Mouse (Mus musculus) midbrain, embryonic 11.5 days (tissue): ENCODE measurements around the gene Ralgapa1. TPM values are rescaled to one million over a fixed set of nuclear protein-coding genes. Genes with fewer than 3 reads are reported as not detected.
"Not testable (repeated sequence)": the region's sequence is repeated elsewhere in the genome, so short reads cannot be mapped to it uniquely, and the experiment has no call there.

Source experiments
- ATAC-seq: fragments of 200-750 bp; cut with Nextera tagmentation; 2 replicates; pipeline ENCODE4 v1.8.0; 2017; ENCODE audit warnings: moderate TSS enrichment, moderate library complexity; ENCODE audit not compliant: low FRiP score
- DNase-seq: peaks from one replicate; pipeline ENCODE4 v3.0.0; 2015; ENCODE audit warnings: low spot score; ENCODE audit errors: missing footprints
- H3K27ac ChIP-seq: fragments of 300-500 bp; sonication (generic); 2 replicates; pipeline ENCODE4 v1.5.1; 2014; ENCODE audit warnings: low read depth, low read length
- H3K27me3 ChIP-seq: fragments of 300-500 bp; sonication (generic); 2 replicates; pipeline ENCODE4 v1.6.1; 2014; ENCODE audit warnings: mild to moderate bottlenecking, low read length, moderate library complexity, mixed read lengths; ENCODE audit not compliant: control insufficient read depth, insufficient read depth
- H3K36me3 ChIP-seq: fragments of 300-500 bp; sonication (generic); 2 replicates; pipeline ENCODE4 v1.6.1; 2014; ENCODE audit warnings: mild to moderate bottlenecking, low read length, moderate library complexity, mixed read lengths; ENCODE audit not compliant: control insufficient read depth, insufficient read depth
- H3K4me1 ChIP-seq: fragments of 300-500 bp; sonication (generic); 2 replicates; pipeline ENCODE4 v1.6.1; 2014; ENCODE audit warnings: low read length; ENCODE audit not compliant: control insufficient read depth, insufficient read depth
- H3K4me2 ChIP-seq: fragments of 300-500 bp; sonication (generic); 2 replicates; pipeline ENCODE4 v1.6.1; 2014; ENCODE audit warnings: mild to moderate bottlenecking, moderate library complexity
- H3K4me3 ChIP-seq: fragments of 300-500 bp; sonication (generic); 2 replicates; pipeline ENCODE4 v1.5.1; 2014; ENCODE audit warnings: low read depth, low read length
- H3K9ac ChIP-seq: fragments of 300-500 bp; sonication (generic); 2 replicates; pipeline ENCODE4 v1.6.1; 2014; ENCODE audit warnings: low read length
- H3K9me3 ChIP-seq: fragments of 300-500 bp; sonication (generic); 2 replicates; pipeline ENCODE4 v1.6.1; 2016; ENCODE audit warnings: low read length; ENCODE audit not compliant: control insufficient read depth
- WGBS: fragments of 180-500 bp; shearing (Covaris S2); extraction: QIAGEN DNeasy Blood & Tissue Kit; methylation state at CpG from one replicate; pipeline ENCODE4 v1.1.7; 2014; 5-methylcytosine and 5-hydroxymethylcytosine counted together
- polyA plus RNA-seq: library from polyadenylated mRNA; unstranded; fragments of >200 nt; fragmentation: Nextera tagmentation; extraction: Ambion mirVana; gene quantifications from 2 replicates; pipeline ENCODE4 v1.2.1, GENCODE M21; 2014

The Ralgapa1 gene
- polyA plus RNA-seq, 1 experiment from 2014 or later, result 19.1 TPM

GRCm38 (mm10) chr12:55598887-55599561, 221.9 kb downstream of the Ralgapa1 start, which contains the start of gene Insm2:
Insm2 (plus strand) TSS chr12:55599427.
- H3K4me3 ChIP-seq, result peak within 1 kb of the TSS; percentile 46
- H3K36me3 ChIP-seq, result no peaks in the 10 kb centered on the region
- peaks cover 20% of the 10 kb centered on the region for H3K4me1 ChIP-seq
- peak within 1 kb of the TSS; percentile 83 for H3K4me2 ChIP-seq
- peak; percentile 93 for DNase-seq
- under 1% methylated on average over 64 of the region's 77 CpGs for WGBS
- no peak within 1 kb of the TSS for H3K27ac ChIP-seq
- peak within 1 kb of the TSS; percentile 22; the same call in 1 of the 2 replicates for H3K9ac ChIP-seq
- peak; percentile 86 for ATAC-seq
- H3K9me3 ChIP-seq, result no peaks in the 10 kb centered on the region
- H3K27me3 ChIP-seq, result peaks cover 49% of the 10 kb centered on the region

GRCm38 (mm10) chr12:55598537-55598886, 222.5 kb downstream of the Ralgapa1 start:
- Histone ChIP-seq H3K4me3 (peak overlapping the region; percentile 46), H3K27ac (no peak overlapping the region), H3K27me3 (peaks cover 49% of the 10 kb centered on the region), H3K4me1 (peaks cover 20% of the 10 kb centered on the region), H3K4me2 (peak overlapping the region; percentile 83), H3K9ac (peak overlapping the region; percentile 22; the same call in 1 of the 2 replicates), H3K36me3 (no peaks in the 10 kb centered on the region), H3K9me3 (no peaks in the 10 kb centered on the region)
- WGBS, result 4% methylated on average over 7 of the region's 7 CpGs
- ATAC-seq, result no peak
- DNase-seq, result peak; percentile 85

GRCm38 (mm10) chr12:55586936-55587335, 234.0 kb downstream of the Ralgapa1 start:
- not testable (repeated sequence) for H3K4me1 ChIP-seq, H3K27ac ChIP-seq, H3K9me3 ChIP-seq, H3K9ac ChIP-seq, H3K4me3 ChIP-seq, H3K36me3 ChIP-seq, H3K4me2 ChIP-seq, DNase-seq, ATAC-seq, H3K27me3 ChIP-seq
- 44% methylated on average over 9 of the region's 9 CpGs for WGBS

- no peak overlapping the region for H3K9ac ChIP-seq
- no peaks in the 10 kb centered on the region for H3K9me3 ChIP-seq
- H3K4me2 ChIP-seq, result 0 out of 2 replicates have a peak overlapping the region, but pooled peaks have one; percentile 3
- 5% methylated on average over 6 of the region's 6 CpGs for WGBS
- H3K27ac ChIP-seq, result no peak overlapping the region
- H3K36me3 ChIP-seq, result no peaks in the 10 kb centered on the region
- DNase-seq (no peak), ATAC-seq (peak; percentile 88)
- no peak overlapping the region for H3K4me3 ChIP-seq
- H3K4me1 ChIP-seq, result peaks cover 3% of the 10 kb centered on the region
- no peaks in the 10 kb centered on the region for H3K27me3 ChIP-seq
Observed at GRCm38 (mm10) chr12:55573794-55574193, 247.2 kb downstream of the Ralgapa1 start.

- H3K36me3 ChIP-seq, result no peaks in the 10 kb centered on the region
- DNase-seq, result no peak
- no peak for ATAC-seq
- no peaks in the 10 kb centered on the region for H3K9me3 ChIP-seq
- H3K27ac ChIP-seq, result no peak overlapping the region
- peaks cover 3% of the 10 kb centered on the region for H3K4me1 ChIP-seq
- no peaks in the 10 kb centered on the region for H3K27me3 ChIP-seq
- no peak overlapping the region for H3K4me2 ChIP-seq
- no peak overlapping the region for H3K9ac ChIP-seq
- H3K4me3 ChIP-seq, result no peak overlapping the region
Observed at GRCm38 (mm10) chr12:55573089-55573488, 247.9 kb downstream of the Ralgapa1 start.

GRCm38 (mm10) chr12:55571661-55572060, 249.3 kb downstream of the Ralgapa1 start:
- H3K36me3 ChIP-seq, result no peaks in the 10 kb centered on the region
- no peak overlapping the region for H3K9ac ChIP-seq
- peaks cover 3% of the 10 kb centered on the region for H3K4me1 ChIP-seq
- H3K27me3 ChIP-seq, result no peaks in the 10 kb centered on the region
- ATAC-seq, result no peak
- WGBS, result 85% methylated on average over 10 of the region's 10 CpGs
- DNase-seq, result no peak
- no peak overlapping the region for H3K4me2 ChIP-seq
- H3K27ac ChIP-seq, result no peak overlapping the region
- no peak overlapping the region for H3K4me3 ChIP-seq
- H3K9me3 ChIP-seq, result no peaks in the 10 kb centered on the region

- Histone ChIP-seq H3K4me2 (no peak overlapping the region), H3K9me3 (no peaks in the 10 kb centered on the region), H3K4me3 (no peak overlapping the region), H3K9ac (no peak overlapping the region), H3K27ac (no peak overlapping the region), H3K36me3 (no peaks in the 10 kb centered on the region), H3K27me3 (no peaks in the 10 kb centered on the region), H3K4me1 (peaks cover 3% of the 10 kb centered on the region)
- 70% methylated on average over 11 of the region's 11 CpGs for WGBS
- DNase-seq (no peak), ATAC-seq (no peak)
Observed at GRCm38 (mm10) chr12:55571181-55571580, 249.8 kb downstream of the Ralgapa1 start.

- ATAC-seq (no peak), DNase-seq (no peak)
- Histone ChIP-seq H3K4me3 (no peak overlapping the region), H3K27ac (no peak overlapping the region), H3K27me3 (no peaks in the 10 kb centered on the region), H3K36me3 (no peaks in the 10 kb centered on the region), H3K9ac (no peak overlapping the region), H3K4me1 (peaks cover 3% of the 10 kb centered on the region), H3K4me2 (no peak overlapping the region), H3K9me3 (no peaks in the 10 kb centered on the region)
- WGBS, result 89% methylated on average over 9 of the region's 9 CpGs
Observed at GRCm38 (mm10) chr12:55570646-55571045, 250.3 kb downstream of the Ralgapa1 start.

- Histone ChIP-seq H3K9me3 (no peaks in the 10 kb centered on the region), H3K4me3 (no peak overlapping the region), H3K9ac (no peak overlapping the region), H3K27me3 (no peaks in the 10 kb centered on the region), H3K36me3 (no peaks in the 10 kb centered on the region), H3K27ac (no peak overlapping the region), H3K4me1 (peaks cover 3% of the 10 kb centered on the region), H3K4me2 (no peak overlapping the region)
- WGBS, result 83% methylated on average over 6 of the region's 6 CpGs
- no peak for DNase-seq
- no peak for ATAC-seq
Observed at GRCm38 (mm10) chr12:55569676-55570075, 251.3 kb downstream of the Ralgapa1 start.
